Mouse (Mus musculus) thymus, postnatal 0 days (tissue): Measurements from ENCODE around the gene Cacnb4. TPM values are rescaled to one million over a fixed set of nuclear protein-coding genes. Genes with fewer than 3 reads are reported as not detected.

Experiments
- DNase-seq: peaks from one replicate; pipeline ENCODE4 v3.0.0-alpha.2; 2015; ENCODE audit warnings: low spot score
- polyA plus RNA-seq: library from polyadenylated mRNA; unstranded; fragments of >200 nt; fragmentation: Nextera tagmentation; extraction: Ambion mirVana; gene quantifications from 2 replicates; pipeline ENCODE4 v1.2.1, GENCODE M21; 2015

Cacnb4 gene
- polyA plus RNA-seq, 1 experiment from 2014 or later, result 0.21 TPM

DNA sequence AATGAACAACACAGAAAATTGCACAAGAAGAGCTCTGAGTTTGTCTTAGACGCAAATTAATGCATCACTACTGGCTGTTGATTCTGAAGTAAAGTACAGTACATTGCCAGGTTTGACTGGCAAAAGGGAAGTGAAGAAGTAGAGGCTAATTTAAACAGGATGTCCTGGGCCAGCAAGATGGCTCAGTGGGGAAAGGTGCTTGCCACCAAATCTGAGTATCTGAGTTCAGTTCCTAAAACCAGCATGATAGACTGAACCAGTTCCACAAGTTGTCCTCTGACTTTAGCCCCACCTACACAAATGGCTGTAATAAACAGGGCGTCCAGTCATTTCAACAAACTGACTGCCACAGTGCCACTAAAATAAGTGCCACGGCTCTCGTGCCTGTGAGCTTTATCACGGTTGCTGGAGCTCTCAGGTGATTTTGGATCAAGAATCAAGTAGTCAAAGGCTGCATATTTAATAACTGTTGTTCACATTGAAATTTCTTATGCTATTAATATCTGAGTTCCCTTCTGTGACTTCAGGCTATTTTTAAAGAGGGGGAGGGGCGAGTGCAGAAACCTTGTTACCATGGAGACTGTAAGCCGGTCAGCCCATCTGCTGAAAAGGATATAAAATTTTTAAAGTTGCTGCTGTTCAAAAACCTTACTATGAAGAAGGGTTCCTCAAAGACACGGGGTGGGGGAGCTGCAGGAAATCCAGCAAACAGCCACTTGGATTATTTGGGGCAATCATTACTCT, 29.2 kb downstream of the Cacnb4 start:
- no peak for DNase-seq

DNA sequence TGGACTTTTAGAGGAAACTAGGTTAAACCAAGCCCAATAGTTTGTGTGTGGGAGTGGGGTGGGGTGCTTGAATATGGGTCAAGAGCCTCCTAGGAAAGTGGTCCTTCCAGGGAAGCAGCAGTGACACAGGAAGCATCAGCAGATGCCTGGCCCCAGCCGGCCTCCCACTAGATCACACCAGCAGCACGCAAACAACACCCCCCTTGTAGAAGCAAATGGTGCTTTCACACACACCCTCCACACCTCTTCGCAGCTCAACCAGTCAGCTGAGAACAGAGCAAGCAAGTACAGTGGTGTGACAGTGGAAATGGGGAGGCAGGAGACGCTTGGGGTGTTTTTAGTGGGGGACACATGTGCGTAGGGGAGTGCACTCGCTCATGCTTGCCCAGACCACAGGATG, 33.0 kb downstream of the Cacnb4 start:
- DNase-seq, result no peak

DNA sequence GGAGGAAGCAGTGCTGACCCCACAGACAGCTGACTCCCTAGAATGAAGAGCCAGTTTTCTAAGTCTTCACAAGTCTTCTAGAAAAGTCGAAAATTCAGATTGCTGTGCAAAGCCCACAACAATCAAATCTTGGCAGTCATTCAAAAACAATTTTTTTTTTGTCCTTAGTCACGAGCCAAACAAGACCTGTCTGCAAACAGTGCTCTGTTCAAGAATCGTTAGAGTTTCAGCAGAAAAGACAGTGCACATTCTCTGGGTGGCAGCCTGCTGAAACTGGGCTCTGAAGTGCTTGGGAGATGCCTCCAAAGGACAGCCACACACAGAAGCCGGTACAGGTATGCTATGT, 37.1 kb downstream of the Cacnb4 start:
- DNase-seq, result no peak

DNA sequence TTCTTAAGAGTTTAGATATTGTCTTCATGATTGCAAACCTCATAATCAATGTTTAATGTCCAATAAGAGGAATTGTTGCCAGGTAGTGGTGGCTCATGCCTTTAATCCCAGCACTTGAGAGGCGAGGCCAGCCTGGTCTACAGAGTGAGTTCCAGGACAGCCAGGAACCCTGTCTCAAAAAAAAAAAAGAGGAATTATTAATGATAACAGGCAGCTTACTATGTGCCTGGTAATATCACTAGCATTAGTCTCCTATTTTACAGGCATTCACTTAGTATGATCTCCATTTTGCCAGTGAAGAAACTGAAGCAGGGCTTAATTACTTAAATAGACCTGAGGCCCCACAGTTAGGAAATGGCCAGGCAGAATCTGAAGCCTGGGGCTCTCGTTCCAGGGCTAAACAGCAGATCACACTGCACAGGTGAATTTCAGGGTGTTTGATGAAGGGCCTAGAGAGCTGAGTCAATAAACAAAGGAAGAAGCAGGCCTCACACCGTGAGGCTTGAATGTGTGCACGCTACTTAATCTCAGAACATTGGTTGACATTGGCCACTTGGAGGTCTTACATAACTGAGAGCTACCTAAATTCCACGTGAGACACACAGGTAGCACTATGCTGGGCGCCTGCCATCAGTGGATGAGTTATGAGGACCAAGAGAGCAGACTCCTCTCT, 37.6 kb downstream of the Cacnb4 start:
- DNase-seq, result no peak

DNA sequence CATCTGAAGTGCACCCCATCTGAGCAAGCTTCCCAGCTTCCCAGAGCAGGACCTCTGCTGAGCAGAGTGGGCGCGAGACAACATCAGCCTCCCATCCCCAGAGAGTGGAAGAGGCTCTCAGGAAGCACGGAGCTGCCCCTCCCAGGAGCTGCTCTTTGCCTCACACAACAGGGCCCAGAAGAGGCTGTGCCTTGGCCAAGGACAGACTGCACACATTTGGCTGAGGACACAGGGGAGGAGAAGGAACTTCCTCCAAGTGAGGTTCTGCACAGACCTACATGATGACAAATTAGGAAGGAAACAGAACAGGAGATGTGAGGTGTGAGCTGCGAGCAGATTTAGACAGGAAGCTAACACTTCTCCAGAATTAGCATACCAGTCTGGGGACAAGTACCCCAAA, 38.4 kb downstream of the Cacnb4 start:
- DNase-seq, result no peak

DNA sequence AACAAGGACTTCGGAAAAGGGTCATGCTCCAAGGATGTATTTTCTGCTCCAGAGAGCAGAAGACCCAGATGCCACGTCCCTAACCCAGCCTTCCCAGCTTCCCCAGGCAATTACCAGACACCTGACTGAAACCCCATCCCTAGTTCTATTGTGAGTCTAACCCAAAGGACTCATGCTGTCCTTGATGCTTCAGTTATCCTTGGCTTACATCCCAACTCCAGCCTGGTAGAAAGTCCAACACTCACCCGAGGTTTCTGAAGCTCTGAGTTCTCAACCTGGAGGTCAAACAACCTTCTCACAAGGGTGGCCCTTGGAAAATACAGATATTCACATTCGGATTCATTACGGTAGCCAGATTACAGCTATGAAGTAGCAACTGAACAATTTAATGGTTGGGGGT, 40.6 kb downstream of the Cacnb4 start:
- DNase-seq, result no peak

DNA sequence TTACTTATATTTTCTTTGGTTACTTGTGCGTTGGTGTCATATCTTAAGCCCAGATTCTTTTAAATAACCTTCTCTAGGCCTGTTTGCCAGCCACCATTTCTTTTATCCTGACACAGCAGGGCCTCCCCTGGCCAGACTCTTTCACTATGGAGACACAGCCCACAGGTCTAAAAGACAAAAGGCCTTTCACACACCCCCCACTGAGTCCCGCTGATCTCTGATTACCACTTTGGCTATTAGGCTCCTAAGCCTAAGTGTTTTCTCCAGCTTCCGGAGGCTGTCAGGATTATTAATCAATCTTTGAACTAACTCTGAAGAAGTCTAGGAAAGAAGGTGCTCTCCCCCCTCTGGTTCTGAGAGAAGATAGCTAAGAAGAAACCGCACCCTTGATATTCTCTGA, 41.3 kb downstream of the Cacnb4 start:
- DNase-seq, result no peak

DNA sequence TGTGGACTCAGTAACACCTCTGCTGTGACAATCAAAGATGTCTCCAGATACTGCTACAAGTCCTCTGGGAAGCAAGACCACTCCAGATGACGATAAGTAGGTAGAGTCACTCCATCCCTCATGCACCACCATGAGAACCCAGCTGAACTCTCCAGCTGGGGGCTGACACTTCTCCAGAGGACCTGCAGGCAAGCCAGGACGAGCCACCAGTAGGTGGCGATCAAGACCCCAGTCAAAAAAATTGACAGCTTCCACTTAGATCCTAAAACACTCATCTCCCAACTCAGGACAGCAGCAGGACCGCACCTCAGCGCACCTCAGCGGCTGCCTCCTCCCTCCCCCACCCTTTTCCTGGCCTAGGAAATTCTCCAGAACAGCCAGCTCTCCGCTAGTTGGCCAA, 43.8 kb downstream of the Cacnb4 start:
- DNase-seq, result peak; percentile 55

DNA sequence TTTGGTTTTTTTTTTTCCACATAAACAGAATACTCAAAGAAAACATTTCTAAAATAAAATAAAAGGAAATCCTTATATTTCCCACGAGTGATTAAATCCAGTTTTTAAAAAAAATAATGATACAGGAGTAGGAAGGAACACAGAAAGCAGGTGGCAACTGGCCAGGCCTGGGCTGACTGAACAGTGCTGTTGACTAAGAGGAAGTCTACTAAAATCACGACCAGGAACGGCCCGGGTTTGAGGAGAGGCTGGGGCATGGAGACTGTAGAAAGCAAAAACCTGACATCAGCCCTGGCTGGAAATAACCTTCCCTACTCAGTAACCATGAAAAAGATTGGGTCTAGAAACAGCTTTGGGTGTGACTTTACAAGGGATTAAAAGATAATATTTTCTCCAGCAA, 48.4 kb downstream of the Cacnb4 start:
- no peak for DNase-seq

DNA sequence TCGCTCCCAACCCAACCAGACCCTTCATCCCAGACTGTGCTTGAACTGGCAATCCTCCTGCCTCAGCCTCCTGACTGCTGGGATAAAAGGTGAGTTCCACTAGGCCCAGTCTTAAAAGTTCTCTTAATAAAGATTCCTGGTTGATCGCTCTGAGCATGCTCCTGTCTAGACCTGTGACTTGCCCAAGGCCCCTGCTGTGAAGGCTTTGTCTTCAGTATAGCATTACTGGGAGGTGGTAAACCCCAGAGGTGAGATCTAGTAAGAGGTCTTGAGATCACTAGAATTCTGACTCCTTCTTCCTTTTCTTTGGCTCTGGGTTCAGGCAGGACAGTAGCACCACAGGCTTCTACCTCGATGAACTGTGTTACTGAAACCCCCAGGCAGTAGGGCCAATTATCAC, 50.4 kb downstream of the Cacnb4 start:
- DNase-seq, result no peak

DNA sequence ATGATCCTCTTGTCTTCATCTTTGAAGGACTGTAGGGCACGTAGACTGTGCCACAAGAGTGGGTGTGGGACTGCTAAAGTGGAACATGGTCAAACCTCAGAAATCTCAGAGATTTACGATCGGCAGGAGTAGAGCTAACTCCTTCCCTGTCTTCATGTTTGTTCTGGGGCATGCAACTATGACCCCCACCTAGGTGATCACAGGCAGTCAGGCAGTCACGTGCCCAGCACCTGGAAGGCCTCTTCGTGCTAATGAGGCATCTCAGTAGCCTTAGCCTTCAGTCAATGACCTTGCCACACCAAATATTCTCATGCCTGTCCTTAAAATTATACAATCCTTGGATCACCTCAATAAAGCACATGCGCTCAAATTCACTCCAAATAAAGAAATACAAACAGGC, 50.9 kb downstream of the Cacnb4 start:
- no peak for DNase-seq

DNA sequence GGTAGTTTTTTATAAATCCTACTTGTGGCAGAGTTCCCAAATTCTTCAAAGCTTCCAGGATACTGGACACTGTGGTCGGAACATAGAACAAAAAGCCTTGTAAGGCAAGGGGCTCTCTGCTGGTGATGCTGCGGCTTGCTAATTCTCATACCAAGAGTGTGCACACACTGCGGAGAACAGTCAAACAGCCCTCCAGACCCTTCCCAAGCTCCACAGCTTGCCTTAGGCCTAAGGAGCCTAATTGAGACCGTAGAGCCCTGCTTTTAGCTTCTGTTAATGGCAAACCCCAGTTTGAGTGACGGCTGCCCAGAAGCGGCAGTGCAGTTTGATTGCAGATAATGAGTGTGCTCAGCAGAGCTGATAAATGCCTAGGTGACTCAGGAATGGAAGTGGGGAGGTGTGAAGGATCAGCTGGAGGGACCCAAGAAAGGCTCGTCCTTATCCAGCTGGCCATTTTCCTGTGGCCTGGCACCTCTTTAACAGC, 52.7 kb downstream of the Cacnb4 start:
- no peak for DNase-seq

DNA sequence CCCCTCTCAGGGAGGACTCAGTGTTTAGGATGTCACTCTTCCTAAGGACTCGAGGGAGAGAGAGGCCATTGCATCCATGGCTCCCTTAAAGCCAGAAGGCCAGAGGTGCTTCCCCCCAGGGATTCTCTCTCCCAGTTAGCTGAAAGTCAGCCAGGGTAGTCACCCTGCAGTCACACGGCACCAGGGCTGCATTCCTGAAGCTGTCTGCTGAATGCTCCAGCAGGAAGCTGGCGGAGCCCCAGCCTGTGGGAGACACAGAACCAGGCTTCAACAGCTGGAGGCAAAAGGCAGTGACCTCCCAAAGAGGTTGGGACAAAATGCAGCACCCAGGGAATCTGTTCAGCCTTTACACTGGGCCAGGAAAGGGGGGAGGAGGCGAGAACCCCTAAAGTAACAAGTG, 53.2 kb downstream of the Cacnb4 start:
- DNase-seq, result no peak

DNA sequence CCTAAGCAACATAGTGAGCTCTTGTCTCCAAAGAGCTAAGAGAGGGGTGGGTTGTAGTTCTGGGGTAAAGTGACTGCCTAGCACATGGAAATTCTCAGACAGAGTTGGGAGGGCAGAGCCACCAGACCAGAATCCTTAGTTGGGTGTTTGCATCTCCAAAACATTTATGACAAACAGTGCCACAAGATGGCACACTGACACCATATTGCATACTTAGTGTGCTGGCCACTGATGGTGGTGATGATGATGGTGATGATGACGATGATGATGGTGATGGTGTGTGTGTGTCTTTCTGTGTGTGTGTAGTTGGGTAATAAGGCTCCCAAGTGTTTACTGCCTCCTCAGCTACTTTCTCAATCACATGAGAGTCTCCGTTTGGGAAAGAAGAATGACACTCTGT, 54.0 kb downstream of the Cacnb4 start:
- DNase-seq, result no peak

DNA sequence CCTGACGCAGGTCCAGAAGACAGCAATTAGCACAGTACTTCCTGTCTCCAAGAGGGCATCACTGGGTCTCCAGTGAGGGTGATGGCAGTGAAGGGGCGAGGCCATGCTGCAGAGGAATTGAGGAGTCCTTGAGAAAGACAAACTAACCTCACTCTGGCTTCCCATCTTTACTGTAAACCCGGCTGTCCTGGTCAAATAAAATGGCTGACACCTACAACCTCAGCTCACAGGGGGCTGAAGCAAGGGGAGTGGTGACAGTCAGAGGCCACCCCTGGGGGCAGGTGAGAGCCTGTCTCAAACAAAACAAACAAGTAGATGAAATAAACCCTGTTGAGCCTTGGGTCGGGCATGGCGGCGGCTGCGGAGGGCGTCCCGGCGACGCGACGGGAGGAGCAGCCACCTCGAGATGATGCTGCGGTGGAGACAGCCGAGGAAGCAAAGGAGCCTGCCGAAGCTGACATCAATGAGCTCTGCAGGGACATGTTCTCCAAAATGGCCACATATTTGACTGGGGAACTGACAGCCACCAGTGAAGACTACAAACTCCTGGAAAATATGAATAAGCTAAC, 57.1 kb downstream of the Cacnb4 start:
- no peak for DNase-seq

DNA sequence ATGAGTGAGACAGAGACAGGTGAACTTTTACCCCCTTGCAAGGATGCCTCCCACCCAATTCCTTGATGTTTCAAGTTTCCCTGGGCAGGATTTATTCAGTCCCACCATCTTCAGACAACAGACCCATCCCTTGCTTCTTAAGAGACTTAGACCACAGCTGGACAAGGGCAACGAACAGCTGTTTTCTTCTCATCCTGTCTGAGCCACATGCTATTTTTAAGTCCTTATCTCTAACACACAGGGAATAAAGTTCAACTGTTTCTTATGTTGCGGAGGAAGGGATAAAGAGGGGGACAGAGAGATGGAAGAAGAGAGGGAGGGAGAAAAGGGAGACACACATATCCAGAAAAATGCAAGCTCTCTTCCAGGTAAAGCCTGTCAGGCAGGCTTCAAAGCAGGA, 57.8 kb downstream of the Cacnb4 start:
- no peak for DNase-seq

DNA sequence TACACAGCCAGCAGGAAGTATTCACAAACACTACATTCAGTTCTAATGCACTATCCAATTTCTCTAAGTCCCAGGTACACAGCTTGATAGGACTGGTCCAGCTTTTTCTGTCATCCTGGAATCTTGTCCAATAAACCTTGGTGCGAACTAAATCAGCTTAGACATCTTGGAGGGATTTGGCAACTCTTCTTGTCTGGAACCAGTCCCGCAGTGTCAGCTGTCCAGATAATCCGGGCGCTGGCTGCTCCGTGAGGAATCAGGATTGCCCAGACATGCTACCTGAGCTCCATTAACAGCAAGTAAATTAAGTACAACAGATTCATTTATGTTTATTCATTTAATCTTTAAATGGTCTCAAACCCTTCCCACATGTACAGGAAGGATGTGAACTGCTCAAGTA, 61.2 kb downstream of the Cacnb4 start:
- no peak for DNase-seq

DNA sequence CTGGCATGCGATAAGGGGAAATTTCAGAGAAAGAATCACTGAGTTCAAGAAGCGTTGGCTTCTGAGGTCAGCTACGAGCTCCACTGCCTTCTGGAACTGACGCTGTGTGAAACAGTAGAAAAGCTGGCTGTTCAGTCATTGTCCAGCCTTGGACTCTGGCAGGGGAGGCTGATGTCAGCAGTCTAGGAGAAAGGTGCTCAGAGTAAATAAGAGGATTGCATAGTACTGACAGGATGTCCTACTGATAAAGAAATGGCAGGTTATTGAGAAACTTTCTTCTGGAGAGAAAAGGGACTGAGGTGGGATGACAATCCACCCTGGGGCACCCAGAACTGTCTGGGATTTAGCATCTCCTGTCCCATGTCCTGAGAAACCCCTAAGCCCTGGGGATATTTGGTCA, 62.7 kb downstream of the Cacnb4 start:
- DNase-seq, result no peak

DNA sequence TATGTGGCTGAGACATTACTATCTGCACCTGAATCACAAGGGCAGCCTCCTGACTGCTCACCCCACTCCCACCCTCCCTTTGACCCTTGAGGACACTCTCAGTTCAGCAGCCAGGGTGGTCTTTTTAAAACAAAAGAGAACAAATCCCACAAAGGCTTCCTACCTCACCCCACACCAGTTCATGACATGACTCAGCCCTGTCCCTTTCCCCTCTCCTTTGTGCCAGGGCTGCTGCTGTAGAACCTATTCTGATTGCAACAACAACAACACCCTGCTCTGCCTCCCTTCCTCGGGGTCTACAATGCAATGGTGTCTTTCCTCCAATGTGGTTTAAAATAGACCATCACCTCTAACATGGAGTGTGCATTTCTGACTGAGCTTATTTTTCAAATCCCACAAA, 67.1 kb downstream of the Cacnb4 start:
- no peak for DNase-seq

DNA sequence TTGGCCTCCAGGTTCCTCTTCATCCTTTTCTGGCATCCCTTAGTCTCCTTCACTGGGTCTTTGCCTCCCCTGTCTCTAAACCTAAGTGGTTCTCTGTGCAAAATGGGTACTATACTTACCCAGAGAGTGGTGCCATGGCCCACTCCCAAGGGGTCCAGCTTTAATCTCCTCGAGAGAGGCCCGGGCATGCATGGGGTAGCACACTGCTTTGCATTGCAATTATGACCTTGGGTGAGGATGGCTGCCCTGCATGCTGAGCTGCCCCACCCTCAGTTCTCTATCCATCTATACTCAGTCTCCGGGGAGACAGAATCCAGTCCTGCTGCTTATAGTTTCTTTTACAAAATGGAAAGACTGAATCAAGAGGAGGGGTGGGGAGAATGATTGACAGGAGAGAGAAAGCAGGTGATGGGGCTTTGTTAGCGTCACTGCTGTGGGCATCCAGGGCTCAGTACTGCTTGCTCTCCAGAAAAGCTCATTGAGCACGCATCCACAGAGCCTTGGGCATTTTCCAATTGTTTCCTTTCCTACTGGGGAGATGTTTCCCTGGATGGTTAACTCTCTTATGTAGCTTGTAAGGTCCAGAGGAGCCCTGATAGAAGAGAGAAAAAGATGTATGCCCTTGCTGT, 68.7 kb downstream of the Cacnb4 start:
- no peak for DNase-seq

DNA sequence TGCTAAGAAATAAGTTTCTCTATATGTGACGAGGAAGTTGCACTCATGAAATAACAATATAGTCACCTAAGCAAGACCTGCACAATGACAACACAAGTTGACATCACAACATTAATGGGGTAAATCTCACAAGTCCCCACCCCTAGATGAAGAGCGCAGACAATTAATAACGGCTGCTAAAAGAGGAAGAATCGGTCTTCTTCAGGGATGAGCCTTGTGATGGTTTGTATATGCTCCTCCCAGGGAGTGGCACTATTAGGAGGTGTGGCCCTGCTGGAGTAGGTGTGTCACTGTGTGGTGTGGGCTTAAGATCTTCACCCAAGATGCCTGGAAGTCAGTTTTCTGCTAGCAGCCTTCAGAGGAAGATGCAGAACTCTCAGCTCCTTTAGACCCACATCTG, 70.3 kb downstream of the Cacnb4 start:
- no peak for DNase-seq

DNA sequence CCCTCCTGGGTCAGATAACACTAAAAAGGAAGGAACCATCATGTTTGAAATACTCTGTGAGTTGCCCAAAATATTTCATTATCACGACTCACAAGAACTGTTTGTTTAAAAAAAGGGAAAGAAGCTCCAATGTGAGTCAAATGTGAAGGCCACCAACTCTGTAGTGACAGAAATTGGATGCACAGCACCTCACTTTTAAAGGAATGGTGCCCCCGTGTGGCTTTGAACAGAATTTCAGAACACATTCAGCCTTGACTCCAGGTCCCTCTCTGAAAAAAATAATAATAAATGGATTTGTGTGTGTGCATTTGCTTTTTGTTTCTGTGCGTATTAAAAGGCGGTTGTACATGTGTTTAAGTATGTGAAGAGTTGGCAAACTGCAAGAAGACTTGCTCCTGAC, 71.3 kb downstream of the Cacnb4 start:
- peak; percentile 42 for DNase-seq

DNA sequence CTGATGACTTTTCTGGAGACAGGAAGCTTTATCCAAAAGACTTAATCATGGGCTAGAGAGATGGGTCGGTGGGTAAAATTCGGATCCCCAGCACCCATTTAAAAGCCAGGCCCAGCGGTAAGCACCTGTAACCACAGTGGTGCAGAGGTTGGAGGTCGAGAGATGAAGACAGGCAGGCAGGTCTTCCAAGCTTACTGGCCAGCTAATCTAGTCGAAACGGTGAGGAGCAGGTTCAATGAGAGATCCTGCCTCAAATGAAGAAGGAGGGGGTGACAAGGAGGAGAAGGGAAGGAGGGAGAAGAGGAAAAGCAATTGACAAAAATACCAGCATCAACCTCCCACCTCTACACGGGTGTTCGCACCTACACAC, 72.0 kb downstream of the Cacnb4 start:
- DNase-seq, result no peak
